Mouse (Mus musculus): ENCODE data around the gene Olfr812. TPM values are rescaled to one million over a fixed set of nuclear protein-coding genes. Genes with fewer than 3 reads are reported as not detected.

Gene Olfr812
- polyA plus RNA-seq (2012; rRNA removed): not detected in 2 replicates

GRCm38 (mm10) chr10:129845994-129846393 lies at the start of gene Olfr812:
Gene Olfr812, minus strand, starts transcription at chr10:129846094.

GRCm38 (mm10) chr10:129879751-129880150 lies 33.9 kb upstream of the Olfr812 start, which contains the start of gene Olfr814:
Gene Olfr814, minus strand, starts transcription at chr10:129879851.

GRCm38 (mm10) chr10:129855067-129855466 lies 9.2 kb upstream of the Olfr812 start, which contains the start of gene Olfr813:
Gene Olfr813, plus strand, starts transcription at chr10:129855367.

GRCm38 (mm10) chr10:129804296-129804695 lies 41.6 kb downstream of the Olfr812 start, which contains the start of gene Olfr811:
Gene Olfr811, minus strand, starts transcription at chr10:129804396.

GRCm38 (mm10) chr10:129794817-129795216 lies 51.1 kb downstream of the Olfr812 start, which contains the start of gene Olfr810:
Gene Olfr810, minus strand, starts transcription at chr10:129794917.

Other genes with a start within 250 kb of the Olfr812 start
- not detected in 2 replicates for gene Olfr796, start 233.5 kb downstream of the Olfr812 start, polyA plus RNA-seq (2012; rRNA removed)
- not detected in 2 replicates for gene Olfr798, start 218.2 kb downstream of the Olfr812 start, polyA plus RNA-seq (2012; rRNA removed)
- not detected in 2 replicates for gene Olfr799, start 208.6 kb downstream of the Olfr812 start, polyA plus RNA-seq (2012; rRNA removed)
- gene Olfr800, start 188.4 kb downstream of the Olfr812 start, polyA plus RNA-seq (2012; rRNA removed): not detected in 2 replicates
- not detected in 2 replicates for gene Olfr801, start 172.2 kb downstream of the Olfr812 start, polyA plus RNA-seq (2012; rRNA removed)
- gene Olfr802, start 157.9 kb downstream of the Olfr812 start, polyA plus RNA-seq (2012; rRNA removed): not detected in 2 replicates
- not detected in 2 replicates for gene Olfr803, start 151.8 kb downstream of the Olfr812 start, polyA plus RNA-seq (2012; rRNA removed)
- not detected in 2 replicates for gene Olfr804, start 142.9 kb downstream of the Olfr812 start, polyA plus RNA-seq (2012; rRNA removed)
- gene Olfr805, start 116.7 kb downstream of the Olfr812 start, polyA plus RNA-seq (2012; rRNA removed): not detected in 2 replicates
- not detected in 2 replicates for gene Olfr806, start 104.2 kb downstream of the Olfr812 start, polyA plus RNA-seq (2012; rRNA removed)
- not detected in 2 replicates for gene Olfr807, start 88.3 kb downstream of the Olfr812 start, polyA plus RNA-seq (2012; rRNA removed)
- gene Olfr808, start 80.6 kb downstream of the Olfr812 start, polyA plus RNA-seq (2012; rRNA removed): not detected in 2 replicates
- not detected in 2 replicates for gene Olfr809, start 71.5 kb downstream of the Olfr812 start, polyA plus RNA-seq (2012; rRNA removed)
- gene Olfr810, start 51.2 kb downstream of the Olfr812 start, polyA plus RNA-seq (2012; rRNA removed): not detected in 2 replicates
- gene Olfr811, start 41.7 kb downstream of the Olfr812 start, polyA plus RNA-seq (2012; rRNA removed): not detected in 2 replicates
- not detected in 2 replicates for gene Olfr813, start 9.3 kb upstream of the Olfr812 start, polyA plus RNA-seq (2012; rRNA removed)
- not detected in 2 replicates for gene Olfr814, start 33.8 kb upstream of the Olfr812 start, polyA plus RNA-seq (2012; rRNA removed)
- gene Olfr815, start 59.8 kb upstream of the Olfr812 start, polyA plus RNA-seq (2012; rRNA removed): not detected in 2 replicates
- not detected in 2 replicates for gene Olfr816, start 69.5 kb upstream of the Olfr812 start, polyA plus RNA-seq (2012; rRNA removed)
- not detected in 2 replicates for gene Olfr818, start 103.0 kb upstream of the Olfr812 start, polyA plus RNA-seq (2012; rRNA removed)
- gene Olfr819, start 121.2 kb upstream of the Olfr812 start, polyA plus RNA-seq (2012; rRNA removed): not detected in 2 replicates
- not detected in 2 replicates for gene Olfr247, start 130.0 kb upstream of the Olfr812 start, polyA plus RNA-seq (2012; rRNA removed)
- not detected in 2 replicates for gene Gm10310, start 139.0 kb upstream of the Olfr812 start, polyA plus RNA-seq (2012; rRNA removed)
- gene Olfr820, start 166.5 kb upstream of the Olfr812 start, polyA plus RNA-seq (2012; rRNA removed): not detected in 2 replicates
- gene Olfr821, start 184.3 kb upstream of the Olfr812 start, polyA plus RNA-seq (2012; rRNA removed): not detected in 2 replicates
- not detected in 2 replicates for gene Olfr822, start 225.1 kb upstream of the Olfr812 start, polyA plus RNA-seq (2012; rRNA removed)